Mouse (Mus musculus): ENCODE data around the gene Pygo2. TPM values are rescaled to one million over a fixed set of nuclear protein-coding genes. Genes with fewer than 3 reads are reported as not detected.

The Pygo2 gene
- polyA plus RNA-seq, 1 experiment = 240 TPM

GRCm38 (mm10) chr3:89406887-89407286 is 23.1 kb upstream of the Pygo2 start:
- TF ChIP-seq GATA1 (IDR thresholded peaks at IDR 0.05; ENCODE audit: low read length) = no peak

GRCm38 (mm10) chr3:89408448-89408847 is 21.6 kb upstream of the Pygo2 start:
- TF ChIP-seq GATA1 (IDR thresholded peaks at IDR 0.05; ENCODE audit: low read length) = no peak

GRCm38 (mm10) chr3:89409701-89410100 is 20.3 kb upstream of the Pygo2 start:
- TF ChIP-seq GATA1 (IDR thresholded peaks at IDR 0.05; ENCODE audit: low read length) = no peak

GRCm38 (mm10) chr3:89410864-89411263 is 19.1 kb upstream of the Pygo2 start:
- TF ChIP-seq GATA1 (IDR thresholded peaks at IDR 0.05; ENCODE audit: low read length) = no peak

- no peak for TF ChIP-seq GATA1 (IDR thresholded peaks at IDR 0.05; ENCODE audit: low read length)
Measured at GRCm38 (mm10) chr3:89411490-89412393, 18.3 kb upstream of the Pygo2 start, which contains the start of gene Flad1. TSS of gene Flad1 (minus strand) at chr3:89411870.

- TF ChIP-seq GATA1 (IDR thresholded peaks at IDR 0.05; ENCODE audit: low read length) = no peak
Measured at GRCm38 (mm10) chr3:89416158-89416557, 13.9 kb upstream of the Pygo2 start.

GRCm38 (mm10) chr3:89417131-89417530 is 12.9 kb upstream of the Pygo2 start:
- no peak for TF ChIP-seq GATA1 (IDR thresholded peaks at IDR 0.05; ENCODE audit: low read length)

- TF ChIP-seq GATA1 (IDR thresholded peaks at IDR 0.05; ENCODE audit: low read length) = no peak
Measured at GRCm38 (mm10) chr3:89417840-89418169, 12.2 kb upstream of the Pygo2 start.

GRCm38 (mm10) chr3:89418170-89418860 is 11.7 kb upstream of the Pygo2 start, which contains the start of the genes Cks1b and Shc1:
TSS of gene Cks1b (minus strand) at chr3:89418383.
TSS of gene Shc1 (plus strand) at chr3:89418443.
- no peak for TF ChIP-seq GATA1 (IDR thresholded peaks at IDR 0.05; ENCODE audit: low read length)

- no peak for TF ChIP-seq GATA1 (IDR thresholded peaks at IDR 0.05; ENCODE audit: low read length)
Measured at GRCm38 (mm10) chr3:89418861-89419250, 11.2 kb upstream of the Pygo2 start.

- no peak for TF ChIP-seq GATA1 (IDR thresholded peaks at IDR 0.05; ENCODE audit: low read length)
Measured at GRCm38 (mm10) chr3:89419571-89419970, 10.4 kb upstream of the Pygo2 start.

- TF ChIP-seq GATA1 (IDR thresholded peaks at IDR 0.05; ENCODE audit: low read length) = no peak
Measured at GRCm38 (mm10) chr3:89419981-89420380, 10.0 kb upstream of the Pygo2 start.

GRCm38 (mm10) chr3:89420421-89420820 is 9.6 kb upstream of the Pygo2 start:
- no peak for TF ChIP-seq GATA1 (IDR thresholded peaks at IDR 0.05; ENCODE audit: low read length)

- no peak for TF ChIP-seq GATA1 (IDR thresholded peaks at IDR 0.05; ENCODE audit: low read length)
Measured at GRCm38 (mm10) chr3:89421002-89421774, 8.8 kb upstream of the Pygo2 start.

GRCm38 (mm10) chr3:89421810-89422473 is 8.1 kb upstream of the Pygo2 start:
- no peak for TF ChIP-seq GATA1 (IDR thresholded peaks at IDR 0.05; ENCODE audit: low read length)
